Mouse (Mus musculus): ENCODE data around the gene Zmynd11. TPM values are rescaled to one million over a fixed set of nuclear protein-coding genes. Genes with fewer than 3 reads are reported as not detected.

Gene Zmynd11
- polyA plus RNA-seq, 1 experiment from 2014 or later: 86.4 TPM

DNA sequence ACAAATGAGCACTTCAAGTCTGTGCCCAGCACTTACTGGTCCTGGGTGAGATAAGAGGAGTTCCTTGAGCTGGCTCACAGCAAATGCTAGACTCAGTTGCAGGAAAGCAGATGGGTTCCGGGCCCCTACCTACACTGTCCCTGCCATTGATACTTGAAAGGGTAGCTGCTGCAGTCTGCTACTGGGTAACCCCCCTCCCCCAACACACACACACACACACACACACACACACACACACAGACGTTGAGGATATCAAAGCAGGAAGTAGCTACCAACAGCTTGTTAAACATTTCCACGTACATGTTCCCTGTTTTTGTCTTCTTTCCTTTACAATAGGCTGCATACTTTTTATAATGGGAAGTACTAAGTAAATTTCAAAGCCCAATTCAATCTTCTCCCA lies 127.2 kb downstream of the Zmynd11 start:
- Histone ChIP-seq H3K9me3 (replicated peaks) (no peaks in the 10 kb centered on the region), H3K4me1 (no peaks in the 10 kb centered on the region), H3K4me3 (replicated peaks) (no peak overlapping the region), H3K27me3 (no peaks in the 10 kb centered on the region), H3K4me2 (no peak overlapping the region), H3K27ac (no peak overlapping the region), H3K36me3 (no peaks in the 10 kb centered on the region), H3K9ac (no peak overlapping the region)
- WGBS: 52% methylated on average over 3 of the region's 3 CpGs
- no peak for ATAC-seq (replicated peaks; ENCODE audit: low FRiP score)

DNA sequence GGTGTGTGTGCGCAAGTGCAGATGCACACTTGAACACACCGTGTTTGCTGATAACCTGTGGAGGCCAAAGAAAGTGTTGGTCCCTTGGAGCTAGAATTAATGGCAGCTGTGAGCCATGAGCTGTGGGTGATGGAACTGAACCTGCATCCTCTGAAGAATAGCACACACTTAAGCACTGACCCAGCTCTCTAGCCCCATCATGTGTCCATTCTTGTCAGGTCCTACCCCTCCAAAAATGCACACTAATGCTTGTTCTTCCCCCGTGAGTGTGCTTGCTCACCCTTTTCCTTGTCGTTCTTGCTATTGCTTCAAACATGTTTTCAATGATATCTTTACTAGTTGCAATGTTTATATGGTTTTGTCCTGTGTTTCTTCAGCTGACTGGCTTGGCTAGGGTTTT lies 128.6 kb downstream of the Zmynd11 start:
- no peak overlapping the region for H3K9ac ChIP-seq
- no peaks in the 10 kb centered on the region for H3K9me3 ChIP-seq (replicated peaks)
- 60% methylated on average over 4 of the region's 4 CpGs for WGBS
- H3K27ac ChIP-seq: no peak overlapping the region
- no peak overlapping the region for H3K4me2 ChIP-seq
- H3K4me3 ChIP-seq (replicated peaks): no peak overlapping the region
- H3K4me1 ChIP-seq: no peaks in the 10 kb centered on the region
- no peak for ATAC-seq (replicated peaks; ENCODE audit: low FRiP score)
- no peaks in the 10 kb centered on the region for H3K27me3 ChIP-seq
- no peaks in the 10 kb centered on the region for H3K36me3 ChIP-seq

DNA sequence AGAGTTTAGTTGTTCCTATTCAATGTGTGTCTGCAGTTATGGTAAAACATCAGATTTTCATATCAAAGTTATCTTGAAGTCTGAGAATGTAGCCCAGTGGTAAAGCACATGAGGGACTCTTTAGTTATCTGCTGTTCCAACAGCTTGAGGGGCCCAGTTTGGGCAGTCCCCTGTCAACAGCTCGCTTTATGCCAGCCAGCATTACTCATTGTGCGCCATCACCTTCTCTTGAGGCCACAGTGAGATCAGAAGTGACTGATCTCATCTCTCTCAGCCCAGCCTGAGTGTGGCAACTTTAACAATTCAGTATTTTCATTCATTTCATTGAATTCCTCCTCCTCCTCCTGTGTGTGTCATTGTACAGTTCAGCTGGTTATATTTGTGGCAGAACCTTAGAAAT lies 129.2 kb downstream of the Zmynd11 start:
- H3K27ac ChIP-seq: no peak overlapping the region
- ATAC-seq (replicated peaks; ENCODE audit: low FRiP score): no peak

More for the DNA sequence above, 129.2 kb downstream of the Zmynd11 start:
- H3K4me1 ChIP-seq: no peaks in the 10 kb centered on the region
- no peak overlapping the region for H3K4me2 ChIP-seq
- H3K36me3 ChIP-seq: no peaks in the 10 kb centered on the region
- no peak overlapping the region for H3K4me3 ChIP-seq (replicated peaks)
- 88% methylated on average over 2 of the region's 2 CpGs for WGBS
- H3K27me3 ChIP-seq: no peaks in the 10 kb centered on the region
- H3K9me3 ChIP-seq (replicated peaks): no peaks in the 10 kb centered on the region
- no peak overlapping the region for H3K9ac ChIP-seq

Data from kidney, embryonic 15.5 days (tissue).